Mouse (Mus musculus) MEL (cell line): ENCODE data around the gene Chd1. TPM values are rescaled to one million over a fixed set of nuclear protein-coding genes. Genes with fewer than 3 reads are reported as not detected.

Experiments
- DNase-seq: peaks from one replicate; pipeline ENCODE4 v3.0.0; 2011; ENCODE audit warnings: low read depth, low spot score
- H3K27ac ChIP-seq: 2 replicates; pipeline ENCODE4 v1.5.1; 2012; ENCODE audit warnings: low read depth, mild to moderate bottlenecking, control low read depth, low read length, moderate library complexity; ENCODE audit not compliant: control insufficient read depth
- H3K27me3 ChIP-seq, 2 experiments: fragments of 150-350 bp in 1 of 2; sonication (generic) in 1 of 2; 2 replicates each; pipeline ENCODE4 v1.6.1; 2012; ENCODE audit warnings: low read length in 2 of 2, mild to moderate bottlenecking in 2 of 2, improper control_type of control experiment in 1 of 2, moderate library complexity in 1 of 2; ENCODE audit not compliant: insufficient read depth in 2 of 2, control insufficient read depth in 1 of 2
- H3K36me3 ChIP-seq, 2 experiments: 2 replicates each; pipeline ENCODE4 v1.6.1; 2012 to 2014; ENCODE audit warnings: low read length in 2 of 2, improper control_type of control experiment in 1 of 2, inconsistent platforms in 1 of 2, mild to moderate bottlenecking in 1 of 2; ENCODE audit not compliant: insufficient read depth in 2 of 2, control insufficient read depth in 1 of 2
- H3K4me1 ChIP-seq, 2 experiments: fragments of 150-350 bp in 1 of 2; sonication (generic) in 1 of 2; 2 replicates each; pipeline ENCODE4 v1.6.1; 2012; ENCODE audit warnings: low read length in 2 of 2, improper control_type of control experiment in 1 of 2, mild to moderate bottlenecking in 1 of 2; ENCODE audit not compliant: insufficient read depth in 2 of 2, control insufficient read depth in 1 of 2
- H3K4me3 ChIP-seq, 2 experiments: fragments of 150-350 bp in 1 of 2; sonication (generic) in 1 of 2; 2 replicates each; pipeline ENCODE4 v1.5.1; 2012; ENCODE audit warnings: low read depth in 2 of 2, low read length in 2 of 2, mild to moderate bottlenecking in 2 of 2, moderate library complexity in 2 of 2, control low read depth in 1 of 2, improper control_type of control experiment in 1 of 2; ENCODE audit not compliant: control insufficient read depth in 1 of 2, insufficient read depth in 1 of 2
- H3K79me2 ChIP-seq: 2 replicates; pipeline ENCODE4 v1.6.1; 2012; ENCODE audit warnings: mild to moderate bottlenecking, low read length, moderate library complexity; ENCODE audit not compliant: control insufficient read depth, poor library complexity, insufficient read depth
- H3K9ac ChIP-seq: 2 replicates; pipeline ENCODE4 v1.6.1; 2012; ENCODE audit warnings: low read depth, mild to moderate bottlenecking, control low read depth, low read length, moderate library complexity; ENCODE audit not compliant: control insufficient read depth, poor library complexity, severe bottlenecking
- H3K9me3 ChIP-seq: fragments of 150-350 bp; sonication (generic); replicated peaks from 2 replicates; pipeline ENCODE4 v1.6.1; 2012; ENCODE audit warnings: mild to moderate bottlenecking, low read length, improper control_type of control experiment, moderate library complexity; ENCODE audit not compliant: insufficient read depth
- E2F4 ChIP-seq: IDR thresholded peaks from 2 replicates; pipeline ENCODE4 v1.6.1; 2011; ENCODE audit warnings: low read depth, low read length, improper control_type of control experiment, borderline replicate concordance
- EP300 ChIP-seq, 2 experiments: IDR thresholded peaks; 2 replicates each; pipeline ENCODE4 v1.6.1; 2011; ENCODE audit warnings: improper control_type of control experiment in 2 of 2, low read length in 2 of 2, low read depth in 1 of 2, mild to moderate bottlenecking in 1 of 2
- ETS1 ChIP-seq: IDR thresholded peaks from 2 replicates; pipeline ENCODE4 v1.6.1; 2012; ENCODE audit warnings: low read depth, mild to moderate bottlenecking, inconsistent platforms, low read length, improper control_type of control experiment, moderate library complexity
- GATA1 ChIP-seq: IDR thresholded peaks from 2 replicates; pipeline ENCODE4 v1.6.1; 2011; ENCODE audit warnings: low read depth, low read length, improper control_type of control experiment
- HCFC1 ChIP-seq: IDR thresholded peaks from 2 replicates; pipeline ENCODE4 v1.6.1; 2012; ENCODE audit warnings: low read depth, mild to moderate bottlenecking, inconsistent platforms, low read length, improper control_type of control experiment, moderate library complexity
- MAZ ChIP-seq: IDR thresholded peaks from 2 replicates; pipeline ENCODE4 v1.6.1; 2012; ENCODE audit warnings: low read depth, mild to moderate bottlenecking, inconsistent platforms, low read length, improper control_type of control experiment
- MXI1 ChIP-seq: IDR thresholded peaks from 2 replicates; pipeline ENCODE4 v1.6.1; 2011; ENCODE audit warnings: mild to moderate bottlenecking, low read depth, low read length, improper control_type of control experiment
- RCOR1 ChIP-seq: IDR thresholded peaks from 2 replicates; pipeline ENCODE4 v1.6.1; 2012; ENCODE audit warnings: low read depth, mild to moderate bottlenecking, inconsistent platforms, low read length, improper control_type of control experiment
- SIN3A ChIP-seq: IDR thresholded peaks from 2 replicates; pipeline ENCODE4 v1.6.1; 2012; ENCODE audit warnings: low read length, improper control_type of control experiment, inconsistent platforms
- TBP ChIP-seq: IDR thresholded peaks from 2 replicates; pipeline ENCODE4 v1.8.0; 2011; ENCODE audit warnings: low read depth, low read length, improper control_type of control experiment
- ZKSCAN1 ChIP-seq: IDR thresholded peaks from 2 replicates; pipeline ENCODE4 v1.6.1; 2012; ENCODE audit warnings: low read depth, mild to moderate bottlenecking, inconsistent platforms, low read length, improper control_type of control experiment, moderate library complexity
- ZNF384 ChIP-seq: IDR thresholded peaks from 2 replicates; pipeline ENCODE4 v1.6.1; 2012; ENCODE audit warnings: low read depth, mild to moderate bottlenecking, inconsistent platforms, low read length, improper control_type of control experiment
- polyA plus RNA-seq, 2 experiments: library from polyadenylated mRNA; stranded (reverse) in 1 of 2; unstranded in 1 of 2; fragments of >175 nt in 1 of 2; fragments of >200 nt in 1 of 2; gene quantifications; 2 replicates each; pipeline versions ENCODE4 v1.2.1 to v1.2.4; 2012; ENCODE audit warnings: low replicate concordance in 2 of 2, low read depth in 1 of 2; ENCODE audit not compliant: insufficient read length in 2 of 2, insufficient read depth in 1 of 2, missing spikeins in 1 of 2
- total RNA-seq: library from RNA; depleted of rRNA; stranded (reverse); fragments of 300-350 nt; gene quantifications from 2 replicates; pipeline ENCODE4 v1.2.3, GENCODE M21; 2012

The Chd1 gene
- total and polyA plus RNA-seq, 3 experiments, result 31.1 to 164 (median 48.8) TPM

DNA sequence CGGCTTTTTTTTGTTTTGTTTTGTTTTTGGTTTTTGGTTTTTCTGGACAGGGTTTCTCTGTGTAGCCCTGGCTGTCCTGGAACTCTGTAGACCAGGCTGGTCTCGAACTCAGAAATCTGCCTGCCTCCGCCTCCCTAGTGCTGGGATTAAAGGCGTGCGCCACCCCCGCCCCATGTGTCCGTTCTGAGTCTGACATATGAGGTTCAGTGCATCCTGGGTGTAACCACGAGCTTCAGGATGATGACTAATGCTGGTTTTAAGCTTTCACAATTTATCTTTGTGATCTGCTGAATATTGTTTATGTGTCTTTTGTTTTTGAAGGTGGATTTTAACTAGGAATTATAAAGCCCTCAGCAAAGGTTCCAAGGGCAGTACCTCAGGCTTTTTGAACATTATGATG, 37.1 kb downstream of the Chd1 start:
- H3K79me2 ChIP-seq, result peaks cover 16% of the 10 kb centered on the region
- TF ChIP-seq ETS1, result peak; percentile 66
- no peak for TF ChIP-seq MAZ
- TF ChIP-seq ZKSCAN1, result no peak
- TF ChIP-seq EP300 (IDR thresholded peaks at IDR 0.05; ENCODE audit: low read depth in 1 of 2, low read length in 2 of 2), result no peak
- no peak for TF ChIP-seq HCFC1
- peak; percentile 71; the same call in 1 of the 2 replicates for TF ChIP-seq TBP
- 0 out of 2 replicates have a peak, but pooled peaks have one; percentile 14 for TF ChIP-seq GATA1
- TF ChIP-seq, all 39 proteins: peak for 3
- DNase-seq, result peak; percentile 61
- no peaks in the 10 kb centered on the region for H3K9me3 ChIP-seq
- H3K27me3 ChIP-seq, result no peaks in the 10 kb centered on the region
- peaks cover 15 to 16% of the 10 kb centered on the region in 2 experiments for H3K4me1 ChIP-seq
- H3K4me3 ChIP-seq, result no peak overlapping the region
- H3K27ac ChIP-seq, result peak overlapping the region; percentile 60
- H3K36me3 ChIP-seq, result peaks cover 42 to 48% of the 10 kb centered on the region in 2 experiments
- no peak overlapping the region for H3K9ac ChIP-seq

- H3K36me3 ChIP-seq, result peaks cover 33 to 49% of the 10 kb centered on the region in 2 experiments
- no peak for TF ChIP-seq RCOR1
- TF ChIP-seq ZKSCAN1, result no peak
- peaks cover 13% of the 10 kb centered on the region for H3K79me2 ChIP-seq
- H3K4me1 ChIP-seq, result peaks cover 11 to 12% of the 10 kb centered on the region in 2 experiments
- DNase-seq, result peak; percentile 30
- H3K4me3 ChIP-seq, result peak overlapping the region in 1 of 2 experiments; percentile 15; a peak in 1 of 4 replicates
- H3K9me3 ChIP-seq, result no peaks in the 10 kb centered on the region
- H3K27me3 ChIP-seq, result no peaks in the 10 kb centered on the region
- peak overlapping the region; percentile 73 for H3K27ac ChIP-seq
- H3K9ac ChIP-seq, result no peak overlapping the region
Measured at GRCm38 (mm10) chr17:15742953-15743352, 38.2 kb downstream of the Chd1 start.

DNA sequence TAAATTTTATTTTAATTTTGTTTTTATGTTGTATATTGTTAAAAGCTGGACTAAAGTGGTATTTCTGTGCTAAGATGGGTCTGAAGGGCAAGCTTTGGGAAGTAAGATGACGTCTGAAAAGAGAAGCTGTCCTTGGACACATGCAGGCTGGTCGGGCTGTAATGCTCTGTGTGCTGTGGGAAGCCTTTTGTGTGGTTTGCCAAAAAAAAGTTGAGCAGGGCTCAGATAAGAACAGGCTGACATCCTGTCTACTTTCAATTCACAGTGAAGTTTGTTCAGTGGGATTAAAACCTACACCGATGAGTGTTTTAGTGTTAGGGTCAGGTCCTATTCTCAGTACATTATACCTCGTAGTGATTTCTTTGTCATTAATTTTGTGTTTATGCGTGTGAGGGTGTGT, 38.6 kb downstream of the Chd1 start:
- H3K4me1 ChIP-seq, result peaks cover 11 to 12% of the 10 kb centered on the region in 2 experiments
- no peaks in the 10 kb centered on the region for H3K27me3 ChIP-seq
- H3K36me3 ChIP-seq, result peaks cover 34 to 51% of the 10 kb centered on the region in 2 experiments
- peak overlapping the region in 1 of 2 experiments; percentile 35; a peak in 2 of 4 replicates for H3K4me3 ChIP-seq
- peaks cover 13% of the 10 kb centered on the region for H3K79me2 ChIP-seq
- DNase-seq, result peak; percentile 83
- no peaks in the 10 kb centered on the region for H3K9me3 ChIP-seq
- TF ChIP-seq GATA1, result peak; percentile 88
- TF ChIP-seq EP300 (IDR thresholded peaks at IDR 0.05; ENCODE audit: low read depth in 1 of 2, low read length in 2 of 2), result peak; percentile 37 to 46; a peak in 2 of 4 replicates
- TF ChIP-seq E2F4, result no peak
- peak; percentile 46; the same call in 1 of the 2 replicates for TF ChIP-seq MXI1
- TF ChIP-seq HCFC1, result no peak
- peak; percentile 94 for TF ChIP-seq ZNF384
- peak; percentile 47 for TF ChIP-seq SIN3A
- peak; percentile 92 for TF ChIP-seq ETS1
- TF ChIP-seq, all 39 proteins: peak for 6
- Histone ChIP-seq H3K27ac (peak overlapping the region; percentile 22), H3K9ac (no peak overlapping the region)
